Mouse (Mus musculus): ENCODE results near the gene Snx29.

GRCm38 (mm10) chr16:11713265-11713865 is 390.7 kb downstream of the Snx29 start:
- TF ChIP-seq CTCF (conservative IDR thresholded peaks at IDR 0.05 in 1 of 2, IDR thresholded peaks at IDR 0.05 in 1 of 2; ENCODE audit: low read depth in 2 of 2, low read length in 2 of 2): no peak
- TF ChIP-seq ZMIZ1 (IDR thresholded peaks at IDR 0.05; ENCODE audit: low read depth, low read length): no peak
- TF ChIP-seq CHD2 (IDR thresholded peaks at IDR 0.05; ENCODE audit: low read length): no peak
- no peak for TF ChIP-seq POLR2A (IDR thresholded peaks at IDR 0.05; ENCODE audit: low read depth, low read length)
- TF ChIP-seq TCF12 (IDR thresholded peaks at IDR 0.05; ENCODE audit: low read depth, low read length): no peak
- no peak for TF ChIP-seq SMC3 (IDR thresholded peaks at IDR 0.05; ENCODE audit: low read depth, low read length)
- TF ChIP-seq MYC (IDR thresholded peaks at IDR 0.05; ENCODE audit: low read depth, low read length): no peak
- TF ChIP-seq MXI1 (IDR thresholded peaks at IDR 0.05; ENCODE audit: low read depth, low read length): no peak

Data from CH12.LX (cell line).